Mouse (Mus musculus): ENCODE measurements at regions not wholly inside any gene's neighbourhood (a gene's known extent, or its start where the extent isn't known, plus 50 kb on each side); places are given as distances from the start of the nearest gene placed in this dataset.
A peak's percentile ranks its signal among the peaks of the same experiment; 100 is the strongest.
"Not testable (repeated sequence)": the region's sequence is repeated elsewhere in the genome, so short reads cannot be mapped to it uniquely, and the experiment has no call there.

DNA sequence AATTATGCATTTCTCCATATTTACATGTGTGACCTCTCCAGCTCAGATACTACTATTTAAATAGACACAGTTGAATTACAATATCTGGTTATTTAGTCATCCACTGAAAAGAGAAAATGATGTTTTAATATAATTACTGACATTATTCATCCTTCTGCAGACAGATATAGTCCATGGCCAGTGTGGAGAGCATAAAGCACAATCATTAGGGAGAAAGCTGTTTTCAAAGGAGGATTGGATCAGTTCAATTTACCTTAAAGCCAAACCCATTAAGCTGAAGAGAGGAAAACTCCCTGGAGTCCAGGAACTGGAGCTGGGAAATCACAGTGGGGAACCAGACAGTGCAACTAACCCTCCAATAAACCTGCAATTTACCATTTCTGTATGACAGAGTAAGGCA is 339.8 kb upstream of the Rgs17 start:
- no peak for DNase-seq

GRCm38 (mm10) chr10:6265662-6266061 is 343.5 kb upstream of the Rgs17 start:
- no peak for DNase-seq

DNA sequence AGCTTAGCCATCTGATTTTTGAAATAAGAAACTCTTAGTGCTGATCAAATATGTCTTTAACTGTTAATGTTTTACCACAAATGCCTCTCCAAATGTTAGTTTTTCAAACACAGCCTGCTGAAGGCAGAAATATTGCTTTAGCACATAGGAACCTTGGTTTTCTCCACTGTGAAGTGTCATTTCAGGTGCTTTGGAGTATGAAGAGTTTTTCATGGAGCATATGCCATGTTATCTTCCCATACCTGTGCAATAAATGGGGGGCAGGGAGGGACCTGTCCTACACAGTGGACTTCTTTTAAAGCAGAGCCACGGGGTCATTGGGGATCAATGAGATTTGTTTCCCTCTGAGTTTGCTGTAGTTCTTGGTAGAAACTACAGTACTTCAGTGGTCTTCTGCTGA is 369.2 kb upstream of the Rgs17 start:
- DNase-seq: no peak

GRCm38 (mm10) chr10:6296621-6297020 is 374.4 kb upstream of the Rgs17 start:
- peak; percentile 86 to 91 for DNase-seq

GRCm38 (mm10) chr10:6297796-6298195 is 375.6 kb upstream of the Rgs17 start:
- DNase-seq: no peak

DNA sequence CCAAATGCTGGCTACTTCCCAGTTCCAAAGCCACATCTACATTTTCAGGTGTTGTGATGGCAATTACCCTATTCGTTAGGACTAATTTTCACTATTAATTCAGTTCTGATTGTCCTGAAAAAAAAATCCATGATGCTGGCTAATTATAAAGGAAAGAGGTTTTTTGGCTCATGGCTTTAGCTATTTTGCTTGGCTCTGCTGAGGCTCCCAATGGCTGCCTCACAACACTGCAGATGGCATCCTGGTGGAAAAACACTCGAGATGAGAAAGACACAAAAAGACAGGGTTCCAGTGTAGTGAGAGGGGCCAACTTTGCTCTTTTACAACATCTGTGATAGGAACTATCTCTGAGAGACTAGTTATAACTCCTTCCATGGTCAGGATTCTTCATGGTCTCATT is 376.5 kb upstream of the Rgs17 start:
- peak; percentile 23 to 35 for DNase-seq

DNA sequence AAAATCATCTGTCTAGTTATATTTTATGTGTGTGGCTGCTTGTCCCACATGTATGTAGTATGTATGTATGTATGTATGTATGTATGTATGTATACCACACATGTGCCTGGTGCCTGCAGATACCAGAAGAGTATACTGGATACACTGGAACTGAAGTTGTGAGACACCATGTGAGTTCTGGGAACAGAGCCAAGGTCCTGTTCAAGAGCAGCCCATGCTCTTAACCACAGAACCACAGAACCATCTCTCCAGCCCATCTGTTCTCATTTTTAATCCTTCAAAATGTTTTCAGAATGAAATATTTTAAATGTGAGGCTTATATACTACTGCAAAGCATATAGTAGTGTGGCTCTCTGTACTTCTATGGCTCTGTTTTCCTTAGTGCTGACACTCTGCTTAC is 379.3 kb upstream of the Rgs17 start:
- peak; percentile 51 to 62 for DNase-seq

DNA sequence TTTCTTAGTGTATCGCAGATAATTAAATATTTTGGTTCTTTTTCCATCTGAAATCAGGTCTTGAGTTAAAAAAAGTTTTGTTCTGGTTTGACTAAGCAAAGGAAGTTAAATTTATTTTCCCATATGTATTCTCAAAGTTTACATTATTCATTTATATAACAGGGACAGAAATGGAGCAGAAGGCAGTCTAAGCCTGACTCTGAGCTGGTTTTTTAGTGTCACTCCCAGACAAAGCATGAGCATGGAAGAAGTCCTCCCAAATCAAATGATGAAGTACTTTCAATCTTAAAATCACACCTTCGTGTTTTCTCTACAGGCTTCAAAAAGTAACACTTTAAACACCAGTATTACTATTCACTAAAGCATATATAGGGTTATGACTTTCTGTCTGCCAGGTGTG is 387.2 kb upstream of the Rgs17 start:
- no peak for DNase-seq

DNA sequence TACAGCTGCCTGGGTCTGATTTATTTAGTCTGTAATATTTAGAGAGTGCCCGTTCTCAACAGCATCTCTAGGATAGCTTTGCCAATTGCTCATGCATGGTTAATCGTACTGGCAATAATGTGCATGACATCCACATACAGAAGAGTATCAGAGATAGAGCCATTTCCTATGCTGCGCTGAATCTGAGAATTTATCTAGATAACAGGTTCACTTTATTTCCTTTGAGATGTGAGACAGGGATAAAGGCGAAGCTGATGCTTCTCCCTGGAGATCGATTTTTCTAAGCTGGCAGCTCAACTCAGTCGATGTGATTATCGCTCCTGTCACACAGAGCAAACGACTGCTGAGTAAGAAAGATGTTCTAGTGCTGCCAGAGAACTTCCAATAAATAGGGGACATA is 416.7 kb upstream of the Oprm1 start:
- DNase-seq: peak; percentile 42 to 48

DNA sequence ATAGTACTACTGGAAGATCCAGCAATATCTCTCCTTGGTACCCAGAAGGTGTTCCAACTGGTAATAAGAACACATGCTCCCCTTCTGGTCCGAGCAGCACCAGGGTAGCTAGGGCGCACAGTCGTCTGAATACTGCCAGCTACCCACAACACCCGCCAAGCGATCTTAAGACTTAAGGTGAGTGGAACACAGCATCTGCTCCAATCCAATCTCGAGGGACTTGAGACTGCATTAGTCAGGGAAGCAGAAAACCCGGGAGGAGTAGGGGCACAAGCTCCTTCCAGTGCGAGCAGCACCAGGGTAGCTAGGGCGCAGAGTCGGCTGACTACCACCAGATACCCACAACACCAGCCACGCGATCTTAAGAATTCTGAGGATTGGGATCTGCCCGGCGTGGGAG is 409.1 kb upstream of the Oprm1 start:
- not testable (repeated sequence) for DNase-seq

GRCm38 (mm10) chr10:6366182-6366581 is 392.1 kb upstream of the Oprm1 start:
- DNase-seq: no peak

GRCm38 (mm10) chr10:6371666-6372065 is 386.6 kb upstream of the Oprm1 start:
- DNase-seq: no peak

DNA sequence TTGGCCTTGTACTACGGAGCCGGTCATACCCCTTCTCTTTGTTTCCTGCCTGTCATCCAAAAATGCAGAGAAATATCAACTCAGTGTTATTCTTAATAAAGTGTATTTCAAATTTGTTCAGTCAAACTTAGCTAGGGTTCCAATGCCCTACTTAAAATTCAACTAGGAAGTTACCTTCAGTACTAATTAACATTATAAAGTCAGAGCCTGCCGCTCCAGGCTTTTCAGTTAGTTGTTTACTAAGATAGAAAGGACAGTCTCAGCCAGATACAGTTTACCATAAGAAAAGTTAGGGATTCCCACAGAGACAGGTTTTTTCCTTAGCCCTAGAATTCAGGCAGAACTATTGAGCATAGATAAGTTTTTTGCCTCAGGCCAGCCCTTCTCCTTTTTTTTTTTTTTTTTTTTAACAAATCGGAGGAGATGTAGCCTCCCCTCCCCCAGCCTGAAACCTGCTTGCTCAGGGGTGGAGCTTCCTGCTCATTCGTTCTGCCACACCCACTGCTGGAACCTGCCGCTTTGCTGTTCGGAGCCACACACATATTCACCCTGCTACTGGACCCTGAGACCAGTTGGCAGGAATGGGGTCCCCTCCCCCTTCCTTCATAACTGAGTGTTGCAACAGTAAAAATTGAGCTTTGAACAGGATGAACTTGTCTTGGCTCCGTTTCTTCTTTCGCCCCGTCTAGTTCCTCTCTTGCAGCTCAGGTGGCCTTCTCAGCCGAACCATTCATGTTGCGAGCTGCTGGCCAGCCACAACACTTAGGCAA is 340.8 kb upstream of the Oprm1 start:
- DNase-seq: peak in 1 of 2 experiments; percentile 1

DNA sequence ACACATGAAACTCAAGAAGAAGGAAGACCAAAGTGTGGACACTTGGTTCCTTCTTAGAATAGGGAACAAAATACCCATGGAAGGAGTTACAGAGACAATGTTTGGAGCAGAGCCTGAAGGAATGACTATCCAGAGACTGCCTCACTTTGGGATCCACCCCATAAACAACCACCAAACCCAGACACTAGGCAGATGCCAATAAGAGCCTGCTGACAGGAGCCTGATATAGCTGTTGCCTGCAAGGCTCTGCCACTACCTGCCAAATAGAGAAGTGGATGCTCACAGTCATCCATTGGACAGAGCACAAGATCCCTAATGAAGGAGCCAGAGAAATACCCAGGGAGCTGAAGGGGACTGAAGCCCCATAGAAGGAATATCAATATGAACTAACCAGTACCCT is 340.1 kb upstream of the Oprm1 start:
- DNase-seq: not testable (repeated sequence)

- DNase-seq: peak; percentile 24
Observed at GRCm38 (mm10) chr10:6465824-6466223, 292.5 kb upstream of the Oprm1 start.

DNA sequence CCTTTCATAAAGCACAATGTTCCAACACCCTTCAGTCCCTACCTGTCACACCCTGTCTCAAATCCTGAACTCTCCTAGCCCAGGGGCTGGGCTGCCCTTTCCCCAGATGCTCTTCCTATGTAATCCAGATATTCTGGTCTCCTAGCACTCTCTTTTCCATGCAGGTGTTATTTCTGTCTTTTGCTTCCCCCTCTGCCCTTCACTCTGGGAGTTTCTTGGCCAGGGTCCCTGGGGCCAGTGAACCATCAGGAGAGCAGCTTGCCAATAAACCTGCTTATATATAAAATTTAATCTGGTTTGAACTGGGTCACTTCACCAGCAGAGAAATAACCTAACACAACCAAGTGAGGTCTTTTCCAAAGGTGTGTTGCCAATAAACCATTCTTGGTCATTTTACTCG is 278.0 kb upstream of the Oprm1 start:
- peak; percentile 51 to 57 for DNase-seq

DNA sequence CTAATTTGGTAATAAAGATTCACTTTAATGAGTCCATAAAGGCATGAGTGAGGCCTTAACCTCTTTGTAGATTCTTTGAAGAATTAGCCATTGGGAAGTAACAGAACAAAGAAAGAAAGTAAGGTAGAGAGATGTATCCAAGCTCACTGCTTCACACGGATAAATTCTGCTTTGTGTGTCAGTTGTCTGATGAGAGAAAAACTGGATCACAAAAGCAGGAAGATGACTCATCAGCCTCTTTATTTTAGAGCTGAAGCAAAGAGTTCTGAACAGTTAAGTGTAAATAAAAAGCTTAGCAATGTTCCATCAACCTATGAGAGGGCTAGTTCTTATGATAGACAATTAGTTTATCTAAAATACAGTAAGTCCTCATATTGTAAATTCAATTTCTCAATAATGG is 269.7 kb upstream of the Oprm1 start:
- no peak for DNase-seq

- DNase-seq: peak; percentile 90 to 94
Observed at GRCm38 (mm10) chr10:6492694-6493093, 265.6 kb upstream of the Oprm1 start.

DNA sequence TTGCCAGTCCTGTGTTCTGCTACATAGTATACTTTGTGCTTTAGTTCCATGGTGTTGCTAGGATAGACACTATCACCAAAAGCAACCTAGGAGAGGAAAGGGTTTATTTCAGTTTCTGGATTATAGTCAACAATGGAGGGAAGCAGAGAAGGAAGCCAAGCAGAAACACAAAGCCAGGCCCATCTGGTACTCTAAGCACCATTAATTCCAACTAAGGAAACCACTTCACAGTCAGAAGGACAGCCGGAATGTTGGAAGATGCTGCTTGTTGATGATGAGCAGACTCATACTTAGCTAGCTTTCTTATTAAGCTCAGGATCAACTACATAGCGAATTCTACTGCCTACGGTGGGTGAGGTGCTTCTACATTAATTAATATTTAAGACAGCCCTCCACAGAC is 263.2 kb upstream of the Oprm1 start:
- DNase-seq: peak; percentile 65

GRCm38 (mm10) chr10:6514269-6514668 is 244.0 kb upstream of the Oprm1 start:
- no peak for DNase-seq

DNA sequence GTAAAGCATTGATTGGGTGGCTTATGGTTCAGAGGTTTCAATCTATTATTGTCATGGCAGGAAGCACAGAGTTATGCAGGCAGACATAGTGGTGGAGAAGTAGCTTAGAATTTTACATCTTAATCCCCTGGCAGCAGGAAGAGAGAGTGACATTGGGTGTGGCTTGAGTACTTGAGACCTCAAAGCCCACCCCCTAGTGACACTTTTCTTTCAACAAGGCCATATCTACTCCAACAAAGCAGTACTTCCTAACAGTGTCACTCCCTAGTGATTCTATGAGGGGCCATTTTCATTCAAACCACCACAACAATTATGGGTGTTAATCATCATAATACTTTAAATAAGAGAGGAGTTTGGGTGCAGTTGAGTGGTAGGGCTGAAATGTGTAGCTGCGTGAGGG is 195.8 kb upstream of the Oprm1 start:
- DNase-seq: no peak

DNA sequence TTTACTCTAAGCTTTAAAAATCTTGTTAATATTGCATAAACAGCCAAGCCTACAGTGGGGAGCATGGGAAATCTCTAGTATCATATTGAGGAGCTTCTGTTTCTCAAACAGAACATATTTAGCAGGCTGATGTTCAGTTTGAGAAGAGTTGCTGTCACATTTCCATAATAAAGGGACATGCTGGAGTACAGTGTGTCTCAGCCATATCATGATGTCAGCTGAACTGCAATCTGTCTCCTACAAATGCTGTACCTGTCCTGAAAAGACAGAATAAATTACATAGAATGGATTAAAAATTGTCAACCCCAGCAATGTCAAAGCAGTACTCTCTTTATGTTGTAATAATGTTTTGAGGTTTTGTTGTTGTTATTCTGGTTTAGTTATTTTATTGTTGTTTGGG is 179.7 kb upstream of the Oprm1 start:
- DNase-seq: no peak

DNA sequence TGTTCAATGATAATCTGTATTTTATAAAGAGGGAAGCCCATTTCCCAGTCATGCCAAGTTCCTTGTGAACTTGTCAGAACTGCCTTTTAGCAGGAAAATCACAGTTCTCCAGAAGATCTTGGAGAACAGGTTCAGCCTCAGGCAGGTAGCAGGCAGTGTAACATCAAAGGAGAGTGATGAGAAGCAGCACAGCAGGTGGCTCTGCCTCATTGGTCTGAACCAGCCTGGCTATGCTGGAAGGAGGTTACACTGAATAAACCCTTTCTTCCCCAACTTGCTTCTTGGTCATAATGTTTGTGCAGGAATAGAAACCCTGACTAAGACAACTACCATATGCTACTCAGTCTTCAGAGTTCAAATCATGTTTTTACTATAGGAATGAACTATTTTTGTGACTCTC is 172.5 kb upstream of the Oprm1 start:
- DNase-seq: not testable (repeated sequence)

- DNase-seq: no peak
Observed at GRCm38 (mm10) chr10:6590211-6590610, 168.1 kb upstream of the Oprm1 start.

DNA sequence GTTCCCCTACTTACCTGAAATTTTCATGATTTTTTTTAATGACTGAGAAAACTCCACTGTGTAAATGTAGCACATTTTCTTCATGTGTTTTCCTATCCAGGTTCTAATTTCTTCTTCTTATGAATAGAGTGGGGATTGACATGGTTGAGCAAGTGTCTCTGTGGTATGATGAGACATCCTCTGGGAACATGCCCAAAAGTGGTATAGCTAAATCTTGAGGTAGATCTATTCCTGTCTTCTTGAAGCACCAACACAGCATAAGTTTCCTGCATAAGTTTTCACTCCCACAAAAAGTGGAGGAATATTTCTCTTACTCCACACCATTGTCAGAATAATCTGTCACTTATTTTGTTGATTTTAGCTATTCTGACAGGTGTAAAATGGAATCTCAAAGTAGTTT is 161.1 kb upstream of the Oprm1 start:
- DNase-seq: no peak

Measured in cerebellum, postnatal 10 days (tissue).